Mouse (Mus musculus): ENCODE data around the gene Lrrc28.

The Lrrc28 gene

GRCm38 (mm10) chr7:67644833-67645680 lies at the start of gene Lrrc28:
Gene Lrrc28, minus strand, starts transcription at chr7:67645268.
- peak; percentile 100 for DNase-seq (ENCODE audit: low spot score)

GRCm38 (mm10) chr7:67692791-67693538 lies 47.9 kb upstream of the Lrrc28 start:
- DNase-seq (ENCODE audit: low spot score): no peak

GRCm38 (mm10) chr7:67692141-67692540 lies 47.1 kb upstream of the Lrrc28 start:
- no peak for DNase-seq (ENCODE audit: low spot score)

- DNase-seq (ENCODE audit: low spot score): no peak
Observed at GRCm38 (mm10) chr7:67691036-67691435, 46.0 kb upstream of the Lrrc28 start.

GRCm38 (mm10) chr7:67689793-67690192 lies 44.7 kb upstream of the Lrrc28 start:
- no peak for DNase-seq (ENCODE audit: low spot score)

- peak; percentile 18 for DNase-seq (ENCODE audit: low spot score)
Observed at GRCm38 (mm10) chr7:67688281-67688680, 43.2 kb upstream of the Lrrc28 start.

GRCm38 (mm10) chr7:67686545-67686944 lies 41.5 kb upstream of the Lrrc28 start:
- DNase-seq (ENCODE audit: low spot score): no peak

GRCm38 (mm10) chr7:67683006-67683405 lies 37.9 kb upstream of the Lrrc28 start:
- no peak for DNase-seq (ENCODE audit: low spot score)

GRCm38 (mm10) chr7:67681078-67681477 lies 36.0 kb upstream of the Lrrc28 start:
- no peak for DNase-seq (ENCODE audit: low spot score)

- DNase-seq (ENCODE audit: low spot score): no peak
Observed at GRCm38 (mm10) chr7:67678878-67679499, 33.9 kb upstream of the Lrrc28 start.

- no peak for DNase-seq (ENCODE audit: low spot score)
Observed at GRCm38 (mm10) chr7:67673656-67674055, 28.6 kb upstream of the Lrrc28 start.

GRCm38 (mm10) chr7:67672650-67673049 lies 27.6 kb upstream of the Lrrc28 start:
- DNase-seq (ENCODE audit: low spot score): peak; percentile 79

GRCm38 (mm10) chr7:67670965-67671364 lies 25.9 kb upstream of the Lrrc28 start:
- no peak for DNase-seq (ENCODE audit: low spot score)

- DNase-seq (ENCODE audit: low spot score): no peak
Observed at GRCm38 (mm10) chr7:67663981-67664694, 19.1 kb upstream of the Lrrc28 start.

GRCm38 (mm10) chr7:67662424-67662823 lies 17.4 kb upstream of the Lrrc28 start:
- peak; percentile 71 for DNase-seq (ENCODE audit: low spot score)

- no peak for DNase-seq (ENCODE audit: low spot score)
Observed at GRCm38 (mm10) chr7:67658110-67658509, 13.0 kb upstream of the Lrrc28 start.

- no peak for DNase-seq (ENCODE audit: low spot score)
Observed at GRCm38 (mm10) chr7:67655186-67655585, 10.1 kb upstream of the Lrrc28 start.

GRCm38 (mm10) chr7:67654668-67655067 lies 9.6 kb upstream of the Lrrc28 start:
- no peak for DNase-seq (ENCODE audit: low spot score)

GRCm38 (mm10) chr7:67652211-67652610 lies 7.1 kb upstream of the Lrrc28 start:
- DNase-seq (ENCODE audit: low spot score): no peak

- no peak for DNase-seq (ENCODE audit: low spot score)
Observed at GRCm38 (mm10) chr7:67648376-67648775, 3.3 kb upstream of the Lrrc28 start.

- peak; percentile 56 for DNase-seq (ENCODE audit: low spot score)
Observed at GRCm38 (mm10) chr7:67647277-67647676, 2.2 kb upstream of the Lrrc28 start, which contains the start of gene Ttc23. Gene Ttc23, plus strand, starts transcription at chr7:67647410.

- DNase-seq (ENCODE audit: low spot score): no peak
Observed at GRCm38 (mm10) chr7:67646131-67646530, 1.1 kb upstream of the Lrrc28 start.

Data from yolk sac, embryonic 10.5 days (tissue).